Mouse (Mus musculus): ENCODE data around the gene Cd300a. TPM values are rescaled to one million over a fixed set of nuclear protein-coding genes. Genes with fewer than 3 reads are reported as not detected.

Gene Cd300a
- polyA plus RNA-seq, 1 experiment from 2014 or later, result 0.95 TPM

DNA sequence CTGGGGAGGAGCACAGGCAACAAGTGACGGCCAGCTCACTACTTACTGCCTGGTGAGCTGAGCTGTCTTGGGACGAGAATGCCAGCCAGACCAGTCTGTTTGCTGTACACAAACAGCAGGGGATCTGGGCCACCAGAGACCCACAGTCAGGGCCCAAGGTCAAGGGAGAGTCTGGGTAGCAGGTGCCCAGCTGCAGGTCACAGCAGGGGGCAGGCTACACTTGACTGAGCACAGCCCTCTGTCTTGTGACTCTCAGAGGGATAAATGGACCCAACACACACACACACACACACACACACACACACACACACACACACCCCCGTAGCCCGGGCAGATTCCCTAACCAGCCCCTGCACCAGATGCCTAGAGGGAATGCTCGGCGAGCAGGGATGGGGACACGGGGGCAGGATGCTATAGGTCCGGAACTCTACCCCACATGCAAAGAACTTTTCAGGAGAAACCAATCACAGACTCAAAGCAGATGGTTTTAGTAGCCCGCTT, 14.5 kb upstream of the Cd300a start:
- Histone ChIP-seq H3K4me2 (ENCODE audit: low read length) (no peak overlapping the region), H3K4me1 (replicated peaks; ENCODE audit: control insufficient read depth, insufficient read depth, low read length) (peaks cover 5% of the 10 kb centered on the region), H3K27ac (ENCODE audit: low read length) (no peak overlapping the region), H3K4me3 (replicated peaks; ENCODE audit: low read length) (no peak overlapping the region), H3K27me3 (replicated peaks; ENCODE audit: control insufficient read depth, insufficient read depth, low read length) (no peaks in the 10 kb centered on the region), H3K9ac (replicated peaks; ENCODE audit: low read depth, low read length) (no peak overlapping the region), H3K36me3 (ENCODE audit: control insufficient read depth, insufficient read depth) (no peaks in the 10 kb centered on the region), H3K9me3 (ENCODE audit: control insufficient read depth, low read length) (no peaks in the 10 kb centered on the region)
- WGBS, result 21% methylated on average over 9 of the region's 9 CpGs
- no peak for ATAC-seq

GRCm38 (mm10) chr11:114876176-114876575, 13.7 kb upstream of the Cd300a start:
- WGBS, result 53% methylated on average over 7 of the region's 7 CpGs

DNA sequence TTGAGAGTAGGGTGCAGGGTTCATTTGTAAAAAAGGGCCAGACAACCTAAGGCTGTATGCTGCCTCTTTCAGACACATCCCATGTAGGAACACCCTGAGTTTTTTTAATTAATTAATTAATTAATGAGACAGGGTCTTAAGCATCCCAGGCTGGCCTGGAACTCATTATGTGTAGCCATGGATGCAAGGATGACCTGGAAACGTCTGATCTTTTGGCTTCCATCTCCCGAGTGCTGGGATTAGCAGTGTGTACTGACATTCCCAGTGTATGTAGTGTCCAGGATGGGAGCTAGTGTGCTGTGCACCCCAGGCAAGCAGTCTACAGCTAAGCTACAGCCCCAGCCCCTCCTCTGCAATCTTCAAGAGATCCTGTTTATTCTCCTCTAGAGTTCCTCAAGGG, 13.2 kb upstream of the Cd300a start:
- Histone ChIP-seq H3K4me3 (replicated peaks; ENCODE audit: low read length) (no peak overlapping the region), H3K9ac (replicated peaks; ENCODE audit: low read depth, low read length) (no peak overlapping the region), H3K9me3 (ENCODE audit: control insufficient read depth, low read length) (no peaks in the 10 kb centered on the region), H3K36me3 (ENCODE audit: control insufficient read depth, insufficient read depth) (no peaks in the 10 kb centered on the region), H3K4me2 (ENCODE audit: low read length) (no peak overlapping the region), H3K4me1 (replicated peaks; ENCODE audit: control insufficient read depth, insufficient read depth, low read length) (peaks cover 5% of the 10 kb centered on the region), H3K27ac (ENCODE audit: low read length) (no peak overlapping the region), H3K27me3 (replicated peaks; ENCODE audit: control insufficient read depth, insufficient read depth, low read length) (no peaks in the 10 kb centered on the region)
- WGBS, result 15% methylated on average over 2 of the region's 2 CpGs
- ATAC-seq, result no peak

More at GRCm38 (mm10) chr11:114876176-114876575, 13.7 kb upstream of the Cd300a start:
- H3K27ac ChIP-seq (ENCODE audit: low read length), result no peak overlapping the region
- no peak overlapping the region for H3K9ac ChIP-seq (replicated peaks; ENCODE audit: low read depth, low read length)
- ATAC-seq, result no peak
- H3K27me3 ChIP-seq (replicated peaks; ENCODE audit: control insufficient read depth, insufficient read depth, low read length), result no peaks in the 10 kb centered on the region
- H3K9me3 ChIP-seq (ENCODE audit: control insufficient read depth, low read length), result no peaks in the 10 kb centered on the region
- no peak overlapping the region for H3K4me3 ChIP-seq (replicated peaks; ENCODE audit: low read length)
- H3K4me1 ChIP-seq (replicated peaks; ENCODE audit: control insufficient read depth, insufficient read depth, low read length), result peaks cover 5% of the 10 kb centered on the region
- H3K4me2 ChIP-seq (ENCODE audit: low read length), result no peak overlapping the region
- no peaks in the 10 kb centered on the region for H3K36me3 ChIP-seq (ENCODE audit: control insufficient read depth, insufficient read depth)

DNA sequence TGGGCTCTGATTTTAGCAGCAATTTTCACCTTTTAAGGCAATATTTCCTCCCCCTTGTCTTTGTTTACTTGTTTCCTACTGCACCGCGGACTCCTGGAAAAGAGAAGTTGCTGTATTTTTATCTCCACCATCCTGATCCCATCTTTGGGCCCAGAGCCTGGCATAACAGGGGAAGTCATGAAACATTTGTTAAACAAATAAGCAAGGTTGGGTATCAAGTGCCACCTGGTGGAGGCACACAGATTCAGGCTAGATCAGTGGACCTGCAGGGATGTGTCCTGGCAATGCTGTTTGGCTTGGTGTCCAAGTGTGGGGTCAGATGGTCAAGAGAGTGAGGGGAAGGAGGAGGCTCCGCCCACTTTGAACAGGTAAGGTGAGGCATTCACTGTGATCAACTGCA, 12.7 kb upstream of the Cd300a start:
- no peak overlapping the region for H3K4me3 ChIP-seq (replicated peaks; ENCODE audit: low read length)
- H3K27me3 ChIP-seq (replicated peaks; ENCODE audit: control insufficient read depth, insufficient read depth, low read length), result no peaks in the 10 kb centered on the region
- no peak overlapping the region for H3K27ac ChIP-seq (ENCODE audit: low read length)
- peaks cover 5% of the 10 kb centered on the region for H3K4me1 ChIP-seq (replicated peaks; ENCODE audit: control insufficient read depth, insufficient read depth, low read length)
- 66% methylated on average over 3 of the region's 3 CpGs for WGBS
- no peaks in the 10 kb centered on the region for H3K36me3 ChIP-seq (ENCODE audit: control insufficient read depth, insufficient read depth)
- no peak overlapping the region for H3K4me2 ChIP-seq (ENCODE audit: low read length)
- ATAC-seq, result no peak
- no peak overlapping the region for H3K9ac ChIP-seq (replicated peaks; ENCODE audit: low read depth, low read length)
- no peaks in the 10 kb centered on the region for H3K9me3 ChIP-seq (ENCODE audit: control insufficient read depth, low read length)

- H3K27me3 ChIP-seq (replicated peaks; ENCODE audit: control insufficient read depth, insufficient read depth, low read length), result no peaks in the 10 kb centered on the region
- no peaks in the 10 kb centered on the region for H3K36me3 ChIP-seq (ENCODE audit: control insufficient read depth, insufficient read depth)
- no peaks in the 10 kb centered on the region for H3K9me3 ChIP-seq (ENCODE audit: control insufficient read depth, low read length)
- H3K4me2 ChIP-seq (ENCODE audit: low read length), result no peak overlapping the region
- 83% methylated on average over 2 of the region's 2 CpGs for WGBS
- H3K9ac ChIP-seq (replicated peaks; ENCODE audit: low read depth, low read length), result no peak overlapping the region
- H3K4me3 ChIP-seq (replicated peaks; ENCODE audit: low read length), result no peak overlapping the region
- H3K27ac ChIP-seq (ENCODE audit: low read length), result no peak overlapping the region
- no peak for ATAC-seq
- H3K4me1 ChIP-seq (replicated peaks; ENCODE audit: control insufficient read depth, insufficient read depth, low read length), result no peaks in the 10 kb centered on the region
These were observed 10.2 kb upstream of the Cd300a start for GRCm38 (mm10) chr11:114879666-114880065.

DNA sequence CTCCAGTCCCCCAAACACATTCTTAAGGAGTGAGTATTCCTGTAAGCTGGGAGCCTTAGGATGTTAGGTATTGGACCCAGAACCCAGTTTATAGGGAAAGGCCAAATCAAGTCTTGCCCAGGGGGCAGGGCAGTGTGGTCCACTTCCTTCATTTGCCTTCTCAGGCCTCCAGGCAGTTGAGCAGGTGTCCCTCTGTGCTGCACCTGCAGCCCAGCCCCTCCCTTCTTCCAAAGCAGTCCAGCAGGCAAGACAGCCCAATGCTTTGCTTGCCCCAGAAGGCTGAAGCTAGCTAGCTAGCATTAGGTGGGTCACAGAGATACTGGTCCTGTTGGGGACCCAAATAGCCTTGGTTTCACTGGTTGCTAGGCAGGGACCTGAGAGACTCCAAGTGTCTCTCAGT, 9.7 kb upstream of the Cd300a start:
- H3K27ac ChIP-seq (ENCODE audit: low read length), result no peak overlapping the region
- ATAC-seq, result no peak
- no peaks in the 10 kb centered on the region for H3K27me3 ChIP-seq (replicated peaks; ENCODE audit: control insufficient read depth, insufficient read depth, low read length)
- H3K9ac ChIP-seq (replicated peaks; ENCODE audit: low read depth, low read length), result no peak overlapping the region
- no peak overlapping the region for H3K4me3 ChIP-seq (replicated peaks; ENCODE audit: low read length)
- no peaks in the 10 kb centered on the region for H3K4me1 ChIP-seq (replicated peaks; ENCODE audit: control insufficient read depth, insufficient read depth, low read length)
- H3K9me3 ChIP-seq (ENCODE audit: control insufficient read depth, low read length), result no peaks in the 10 kb centered on the region
- H3K4me2 ChIP-seq (ENCODE audit: low read length), result no peak overlapping the region
- H3K36me3 ChIP-seq (ENCODE audit: control insufficient read depth, insufficient read depth), result no peaks in the 10 kb centered on the region

DNA sequence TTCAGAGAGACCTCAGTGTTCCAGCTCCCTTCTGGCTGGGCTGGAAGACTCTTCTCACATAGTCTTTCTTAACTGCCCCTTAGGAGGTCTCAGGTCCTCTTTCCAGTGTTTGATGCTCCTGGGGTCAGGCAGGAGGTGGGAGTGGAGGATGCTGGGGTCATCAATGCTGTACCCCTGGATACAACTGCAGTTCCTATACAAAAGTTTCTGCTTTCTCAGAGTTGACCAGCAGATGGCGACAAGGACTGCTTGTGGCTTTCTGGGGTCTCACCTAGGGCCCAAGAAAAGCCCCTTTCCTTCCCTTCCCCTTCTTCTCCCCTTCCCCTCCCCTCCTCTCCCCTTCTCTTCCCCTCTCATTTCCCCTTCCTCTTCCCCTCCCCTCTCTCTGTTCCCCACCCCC, 9.3 kb upstream of the Cd300a start:
- Histone ChIP-seq H3K27me3 (replicated peaks; ENCODE audit: control insufficient read depth, insufficient read depth, low read length) (no peaks in the 10 kb centered on the region), H3K36me3 (ENCODE audit: control insufficient read depth, insufficient read depth) (no peaks in the 10 kb centered on the region), H3K27ac (ENCODE audit: low read length) (no peak overlapping the region), H3K9me3 (ENCODE audit: control insufficient read depth, low read length) (no peaks in the 10 kb centered on the region), H3K4me2 (ENCODE audit: low read length) (no peak overlapping the region), H3K4me1 (replicated peaks; ENCODE audit: control insufficient read depth, insufficient read depth, low read length) (no peaks in the 10 kb centered on the region), H3K9ac (replicated peaks; ENCODE audit: low read depth, low read length) (no peak overlapping the region), H3K4me3 (replicated peaks; ENCODE audit: low read length) (no peak overlapping the region)
- 0% methylated on average over 1 of the region's 1 CpGs for WGBS
- ATAC-seq, result no peak

- no peak for ATAC-seq
- H3K4me1 ChIP-seq (replicated peaks; ENCODE audit: control insufficient read depth, insufficient read depth, low read length), result no peaks in the 10 kb centered on the region
- WGBS, result 89% methylated on average over 4 of the region's 4 CpGs
- no peaks in the 10 kb centered on the region for H3K36me3 ChIP-seq (ENCODE audit: control insufficient read depth, insufficient read depth)
- H3K9me3 ChIP-seq (ENCODE audit: control insufficient read depth, low read length), result no peaks in the 10 kb centered on the region
- no peak overlapping the region for H3K4me3 ChIP-seq (replicated peaks; ENCODE audit: low read length)
- H3K27me3 ChIP-seq (replicated peaks; ENCODE audit: control insufficient read depth, insufficient read depth, low read length), result no peaks in the 10 kb centered on the region
- H3K9ac ChIP-seq (replicated peaks; ENCODE audit: low read depth, low read length), result no peak overlapping the region
- no peak overlapping the region for H3K27ac ChIP-seq (ENCODE audit: low read length)
- H3K4me2 ChIP-seq (ENCODE audit: low read length), result no peak overlapping the region
These were observed 6.5 kb upstream of the Cd300a start for GRCm38 (mm10) chr11:114883251-114883789.

DNA sequence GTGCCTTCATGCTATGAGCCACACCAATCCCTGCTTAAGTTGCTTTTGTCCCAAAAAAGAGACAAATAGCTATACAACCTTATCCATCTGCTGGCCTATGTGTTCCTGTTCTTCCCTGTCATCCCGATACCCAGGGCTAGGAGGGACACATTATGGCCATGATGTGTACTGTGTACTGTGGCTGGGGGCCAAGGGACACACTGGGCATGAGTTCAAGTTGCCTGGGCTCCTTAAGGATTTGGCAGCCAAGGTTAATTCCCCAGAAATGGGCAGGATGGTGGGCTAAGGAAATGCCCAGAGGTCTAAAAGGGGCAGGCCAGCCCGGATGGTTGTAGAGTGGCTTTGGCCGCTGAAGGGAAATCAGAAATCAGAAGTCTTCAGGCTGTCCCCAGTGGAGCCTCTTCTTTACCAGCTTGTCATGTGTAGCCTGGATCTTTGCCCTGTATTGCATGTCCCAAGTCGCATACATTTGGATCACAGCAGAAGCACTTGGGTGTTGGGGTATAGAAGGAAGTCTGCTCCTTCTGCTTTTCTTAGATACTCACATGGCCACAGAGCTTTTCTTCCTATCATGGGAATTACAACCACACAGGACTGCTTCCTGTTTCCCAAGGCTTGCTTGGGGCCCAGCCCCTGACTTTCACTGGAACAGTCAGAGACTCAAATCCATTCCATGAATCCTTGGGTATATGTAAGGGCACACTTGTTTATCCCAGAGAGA, 5.3 kb upstream of the Cd300a start:
- H3K36me3 ChIP-seq (ENCODE audit: control insufficient read depth, insufficient read depth), result no peaks in the 10 kb centered on the region
- no peak overlapping the region for H3K9ac ChIP-seq (replicated peaks; ENCODE audit: low read depth, low read length)
- no peaks in the 10 kb centered on the region for H3K9me3 ChIP-seq (ENCODE audit: control insufficient read depth, low read length)
- H3K27ac ChIP-seq (ENCODE audit: low read length), result no peak overlapping the region
- no peak for ATAC-seq
- H3K4me2 ChIP-seq (ENCODE audit: low read length), result no peak overlapping the region
- no peak overlapping the region for H3K4me3 ChIP-seq (replicated peaks; ENCODE audit: low read length)
- no peaks in the 10 kb centered on the region for H3K27me3 ChIP-seq (replicated peaks; ENCODE audit: control insufficient read depth, insufficient read depth, low read length)
- no peaks in the 10 kb centered on the region for H3K4me1 ChIP-seq (replicated peaks; ENCODE audit: control insufficient read depth, insufficient read depth, low read length)
- 77% methylated on average over 4 of the region's 4 CpGs for WGBS
